Mouse (Mus musculus) E14TG2a.4 (cell line): ENCODE measurements around the gene Gm49711.

Experiments used
- CTCF ChIP-seq: conservative IDR thresholded peaks from 2 replicates; pipeline ENCODE4 v1.5.1; 2014; ENCODE audit warnings: low read length
- POU5F1 ChIP-seq: IDR thresholded peaks from 2 replicates; pipeline ENCODE4 v1.6.1; 2014; ENCODE audit warnings: low read length, borderline replicate concordance

DNA sequence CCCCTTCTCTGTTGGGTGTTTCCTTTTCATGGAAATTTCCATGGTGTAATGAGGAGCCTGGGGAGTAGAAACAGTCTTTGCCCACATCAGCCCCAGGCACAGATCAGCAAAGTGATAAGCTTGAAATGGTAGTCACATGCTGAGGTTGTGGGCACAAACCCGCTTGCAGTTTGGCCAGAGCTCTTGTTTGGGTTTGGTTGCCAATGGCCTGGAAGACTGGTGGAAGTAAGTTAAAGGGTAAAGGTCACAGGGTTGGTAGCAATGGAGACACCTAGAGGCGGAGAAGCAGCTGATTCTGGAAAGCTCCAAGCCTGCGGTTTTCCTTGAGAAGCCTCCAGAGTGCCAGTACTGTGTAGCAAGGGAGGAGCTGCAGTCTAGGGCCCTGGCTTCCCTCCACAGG, 47.5 kb downstream of the Gm49711 start:
- TF ChIP-seq POU5F1 (no peak), CTCF (no peak)
